Mouse (Mus musculus): Measurements from ENCODE around the gene Mslnl. TPM values are rescaled to one million over a fixed set of nuclear protein-coding genes. Genes with fewer than 3 reads are reported as not detected.
A peak's percentile ranks its signal among the peaks of the same experiment; 100 is the strongest.

Mslnl gene
- polyA plus RNA-seq, 1 experiment, result not detected

DNA sequence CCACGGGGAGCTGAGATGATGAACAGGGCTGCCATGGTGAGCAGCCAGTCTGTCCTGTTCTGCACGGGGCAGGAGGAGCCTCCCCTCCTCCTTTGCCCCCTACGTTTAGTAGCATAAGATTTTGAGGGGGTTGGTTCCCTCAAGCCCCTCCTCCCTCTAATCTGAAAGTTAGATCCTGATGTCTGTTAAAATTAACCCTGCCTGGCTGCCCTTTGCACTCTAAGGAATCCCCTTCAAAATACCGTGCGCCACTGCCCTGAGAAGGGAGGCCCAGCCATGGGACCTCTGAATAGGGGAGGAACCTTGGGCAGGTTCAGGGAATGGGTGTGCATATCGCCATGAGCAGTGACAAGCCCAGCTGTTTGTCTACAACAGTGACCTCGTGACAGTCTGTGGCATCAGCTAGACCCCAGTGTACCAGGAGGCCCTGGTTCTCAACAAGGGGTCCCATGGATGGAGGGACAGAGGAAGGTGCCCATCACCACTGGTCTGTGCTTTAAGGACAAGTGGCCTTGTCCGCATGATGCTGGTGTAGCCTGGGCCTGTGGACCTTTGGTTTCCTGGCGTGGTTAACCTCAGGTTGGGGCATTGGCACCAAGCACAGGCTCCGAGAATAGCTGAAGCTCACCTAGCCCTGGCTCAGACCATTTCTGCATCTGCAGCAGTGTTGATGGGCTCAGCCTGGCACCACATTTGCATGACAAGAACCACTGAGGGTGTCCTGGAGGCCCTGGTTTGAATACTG is 39.6 kb downstream of the Mslnl start:
- no peak overlapping the region for H3K4me3 ChIP-seq
- no peaks in the 10 kb centered on the region for H3K27me3 ChIP-seq (ENCODE audit: control insufficient read depth, insufficient read depth, insufficient read length)
- H3K79me2 ChIP-seq (ENCODE audit: control insufficient read depth, insufficient read depth), result peaks cover 8% of the 10 kb centered on the region
- no peak overlapping the region for H3K4me2 ChIP-seq (ENCODE audit: low read depth)
- H3K36me3 ChIP-seq (ENCODE audit: control insufficient read depth, insufficient read depth), result no peaks in the 10 kb centered on the region
- TF ChIP-seq TCF3 (IDR thresholded peaks at IDR 0.05; ENCODE audit: insufficient read length, low read depth), result no peak
- no peak for TF ChIP-seq SRF (IDR thresholded peaks at IDR 0.05; ENCODE audit: control insufficient read depth, insufficient read length, low read depth)
- no peak for TF ChIP-seq REST (IDR thresholded peaks at IDR 0.05; ENCODE audit: insufficient read depth, insufficient read length)
- no peak for TF ChIP-seq MYOD1 (IDR thresholded peaks at IDR 0.05; ENCODE audit: control insufficient read depth in 1 of 3, insufficient read length in 2 of 3, low read depth in 2 of 3)
- TF ChIP-seq POLR2AphosphoS2 (IDR thresholded peaks at IDR 0.05; ENCODE audit: insufficient read length, low read depth), result no peak
- no peak for TF ChIP-seq E2F4 (IDR thresholded peaks at IDR 0.05; ENCODE audit: insufficient read depth)
- no peak for TF ChIP-seq TCF12 (IDR thresholded peaks at IDR 0.05; ENCODE audit: insufficient read depth, poor library complexity, severe bottlenecking)
- no peak for TF ChIP-seq MYOG (IDR thresholded peaks at IDR 0.05; ENCODE audit: control insufficient read depth in 1 of 3, insufficient read depth in 1 of 3, insufficient read length in 2 of 3, low read depth in 2 of 3)
- TF ChIP-seq MAX (IDR thresholded peaks at IDR 0.05; ENCODE audit: low read depth), result no peak
- TF ChIP-seq POLR2A (IDR thresholded peaks at IDR 0.05; ENCODE audit: insufficient read length, low read depth), result no peak
- no peak for TF ChIP-seq USF1 (IDR thresholded peaks at IDR 0.05; ENCODE audit: low read depth)
- H3ac ChIP-seq (ENCODE audit: control insufficient read depth, insufficient read length), result no peak overlapping the region

DNA sequence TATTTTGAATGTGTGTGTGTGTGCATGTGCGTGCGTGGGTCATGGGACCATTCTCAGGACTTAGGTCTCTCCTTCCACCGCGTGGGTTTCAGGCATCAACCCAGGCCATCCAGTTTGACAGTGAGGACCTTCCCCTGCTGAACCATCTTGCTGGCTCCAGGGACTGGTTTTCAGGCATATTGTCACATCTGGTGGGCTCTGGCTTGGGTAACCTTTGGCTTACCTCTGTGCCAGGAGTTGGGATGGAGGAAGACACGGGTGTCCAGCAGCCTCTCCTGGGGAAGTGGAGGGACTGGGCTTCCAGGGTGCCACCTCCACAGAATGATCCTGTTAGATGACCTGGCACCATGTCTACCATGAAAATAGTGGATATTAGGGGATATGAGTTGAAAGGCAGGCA is 42.1 kb downstream of the Mslnl start:
- Histone ChIP-seq H3K4me3 (no peak overlapping the region), H3K36me3 (ENCODE audit: control insufficient read depth, insufficient read depth) (peaks cover 4% of the 10 kb centered on the region), H3ac (ENCODE audit: control insufficient read depth, insufficient read length) (no peak overlapping the region), H3K27me3 (ENCODE audit: control insufficient read depth, insufficient read depth, insufficient read length) (no peaks in the 10 kb centered on the region), H3K4me2 (ENCODE audit: low read depth) (no peak overlapping the region), H3K79me2 (ENCODE audit: control insufficient read depth, insufficient read depth) (peaks cover 8% of the 10 kb centered on the region)
- TF ChIP-seq MAX (IDR thresholded peaks at IDR 0.05; ENCODE audit: low read depth) (no peak), MYOG (IDR thresholded peaks at IDR 0.05; ENCODE audit: control insufficient read depth in 1 of 3, insufficient read depth in 1 of 3, insufficient read length in 2 of 3, low read depth in 2 of 3) (no peak), REST (IDR thresholded peaks at IDR 0.05; ENCODE audit: insufficient read depth, insufficient read length) (no peak), POLR2AphosphoS2 (IDR thresholded peaks at IDR 0.05; ENCODE audit: insufficient read length, low read depth) (no peak), POLR2A (IDR thresholded peaks at IDR 0.05; ENCODE audit: insufficient read length, low read depth) (no peak), E2F4 (IDR thresholded peaks at IDR 0.05; ENCODE audit: insufficient read depth) (no peak), TCF12 (IDR thresholded peaks at IDR 0.05; ENCODE audit: insufficient read depth, poor library complexity, severe bottlenecking) (no peak), MYOD1 (IDR thresholded peaks at IDR 0.05; ENCODE audit: control insufficient read depth in 1 of 3, insufficient read length in 2 of 3, low read depth in 2 of 3) (no peak), SRF (IDR thresholded peaks at IDR 0.05; ENCODE audit: control insufficient read depth, insufficient read length, low read depth) (no peak)

GRCm38 (mm10) chr17:25781339-25781738 is 45.5 kb downstream of the Mslnl start:
- no peak overlapping the region for H3ac ChIP-seq (ENCODE audit: control insufficient read depth, insufficient read length)
- no peaks in the 10 kb centered on the region for H3K27me3 ChIP-seq (ENCODE audit: control insufficient read depth, insufficient read depth, insufficient read length)
- H3K4me3 ChIP-seq, result no peak overlapping the region
- no peak overlapping the region for H3K4me2 ChIP-seq (ENCODE audit: low read depth)
- TF ChIP-seq TCF12 (IDR thresholded peaks at IDR 0.05; ENCODE audit: insufficient read depth, poor library complexity, severe bottlenecking), result no peak
- no peak for TF ChIP-seq REST (IDR thresholded peaks at IDR 0.05; ENCODE audit: insufficient read depth, insufficient read length)
- no peak for TF ChIP-seq E2F4 (IDR thresholded peaks at IDR 0.05; ENCODE audit: insufficient read depth)
- no peaks in the 10 kb centered on the region for H3K79me2 ChIP-seq (ENCODE audit: control insufficient read depth, insufficient read depth)
- H3K36me3 ChIP-seq (ENCODE audit: control insufficient read depth, insufficient read depth), result peaks cover 4% of the 10 kb centered on the region

DNA sequence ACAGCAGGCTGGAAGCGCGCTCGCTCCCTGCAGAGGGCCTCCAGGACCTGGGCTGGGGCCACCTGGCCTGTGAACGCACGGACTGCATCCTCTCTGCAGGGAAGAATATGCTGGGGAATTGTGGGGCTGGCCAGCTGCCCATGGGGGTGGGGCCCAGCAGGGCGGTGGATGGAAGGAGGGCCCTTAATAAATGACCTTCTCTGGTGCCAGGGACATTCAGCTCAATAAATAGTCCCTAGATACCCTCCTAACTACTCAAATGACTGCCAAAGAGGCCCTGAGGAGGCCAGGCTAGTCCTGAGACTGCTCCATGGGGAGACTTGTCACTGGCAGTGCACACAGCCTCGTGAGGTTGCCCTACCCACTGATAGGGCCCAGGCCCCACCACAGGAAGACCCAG is 47.2 kb downstream of the Mslnl start:
- Histone ChIP-seq H3K4me3 (no peak overlapping the region), H3K36me3 (ENCODE audit: control insufficient read depth, insufficient read depth) (peaks cover 4% of the 10 kb centered on the region), H3K27me3 (ENCODE audit: control insufficient read depth, insufficient read depth, insufficient read length) (no peaks in the 10 kb centered on the region), H3K4me2 (ENCODE audit: low read depth) (no peak overlapping the region), H3ac (ENCODE audit: control insufficient read depth, insufficient read length) (no peak overlapping the region), H3K79me2 (ENCODE audit: control insufficient read depth, insufficient read depth) (no peaks in the 10 kb centered on the region)
- TF ChIP-seq SRF (IDR thresholded peaks at IDR 0.05; ENCODE audit: control insufficient read depth, insufficient read length, low read depth) (no peak), E2F4 (IDR thresholded peaks at IDR 0.05; ENCODE audit: insufficient read depth) (no peak), MAX (IDR thresholded peaks at IDR 0.05; ENCODE audit: low read depth) (no peak), POLR2A (IDR thresholded peaks at IDR 0.05; ENCODE audit: insufficient read length, low read depth) (peak; percentile 2)

- H3K36me3 ChIP-seq (ENCODE audit: control insufficient read depth, insufficient read depth), result peaks cover 4% of the 10 kb centered on the region
- H3K4me2 ChIP-seq (ENCODE audit: low read depth), result peak overlapping the region; percentile 97
- peak; percentile 37 for TF ChIP-seq POLR2AphosphoS2 (IDR thresholded peaks at IDR 0.05; ENCODE audit: insufficient read length, low read depth)
- no peak for TF ChIP-seq MYOD1 (IDR thresholded peaks at IDR 0.05; ENCODE audit: control insufficient read depth in 1 of 3, insufficient read length in 2 of 3, low read depth in 2 of 3)
- no peaks in the 10 kb centered on the region for H3K79me2 ChIP-seq (ENCODE audit: control insufficient read depth, insufficient read depth)
- H3K4me3 ChIP-seq, result peak overlapping the region; percentile 52
- no peaks in the 10 kb centered on the region for H3K27me3 ChIP-seq (ENCODE audit: control insufficient read depth, insufficient read depth, insufficient read length)
- H3ac ChIP-seq (ENCODE audit: control insufficient read depth, insufficient read length), result no peak overlapping the region
Observed at GRCm38 (mm10) chr17:25783861-25784574, 48.2 kb downstream of the Mslnl start.
